Mouse (Mus musculus): ENCODE data around the gene Wwox.

Wwox gene

GRCm38 (mm10) chr8:115400013-115400720, 960.7 kb downstream of the Wwox start:
- DNase-seq, result no peak
